Mouse (Mus musculus) spleen, adult 2 months (tissue): ENCODE results near the gene Sub1. TPM values are rescaled to one million over a fixed set of nuclear protein-coding genes. Genes with fewer than 3 reads are reported as not detected.

Source experiments
- DNase-seq, 2 experiments: peaks; one replicate each; pipeline versions ENCODE4 v3.0.0 to v3.0.0-alpha.2; 2012 to 2021; ENCODE audit warnings: low spot score in 2 of 2, low read depth in 1 of 2
- H3K27ac ChIP-seq: fragments of 200-500 bp; 2 replicates; pipeline ENCODE4 v1.5.1; 2012; ENCODE audit warnings: low read length, inconsistent platforms; ENCODE audit not compliant: insufficient read depth
- H3K27me3 ChIP-seq: fragments of 200-500 bp; 2 replicates; pipeline ENCODE4 v1.6.1; 2012; ENCODE audit warnings: mild to moderate bottlenecking, moderate library complexity, low read length, inconsistent platforms; ENCODE audit not compliant: control insufficient read depth, insufficient read depth
- H3K36me3 ChIP-seq: fragments of 200-500 bp; 2 replicates; pipeline ENCODE4 v1.6.1; 2012; ENCODE audit warnings: mild to moderate bottlenecking, low read length, inconsistent platforms; ENCODE audit not compliant: control insufficient read depth, insufficient read depth
- H3K4me1 ChIP-seq: fragments of 200-500 bp; 2 replicates; pipeline ENCODE4 v1.6.1; 2011; ENCODE audit warnings: inconsistent platforms; ENCODE audit not compliant: control insufficient read depth, insufficient read depth, insufficient read length
- H3K4me3 ChIP-seq: fragments of 200-500 bp; 2 replicates; pipeline ENCODE4 v1.5.1; 2011; ENCODE audit warnings: mild to moderate bottlenecking, inconsistent platforms; ENCODE audit not compliant: insufficient read depth, insufficient read length; ENCODE audit errors: extremely low read depth
- CTCF ChIP-seq: fragments of 200-500 bp; IDR thresholded peaks from 2 replicates; pipeline ENCODE4 v1.5.1; 2011; ENCODE audit warnings: mild to moderate bottlenecking, inconsistent platforms; ENCODE audit not compliant: insufficient read depth, insufficient read length, insufficient replicate concordance; ENCODE audit errors: extremely low read depth
- POLR2A ChIP-seq: fragments of 200-500 bp; IDR thresholded peaks from 2 replicates; pipeline ENCODE4 v1.6.1; 2011; ENCODE audit warnings: low read depth, low read length, inconsistent platforms
- WGBS: fragments of 180-500 bp; shearing (Covaris S2); methylation state at CpG from one replicate; pipeline ENCODE4 v1.1.7; 2018; 5-methylcytosine and 5-hydroxymethylcytosine counted together
- polyA plus RNA-seq: library from polyadenylated mRNA; depleted of rRNA; stranded (reverse); fragments of >200 nt; gene quantifications from 2 replicates; pipeline ENCODE4 v1.2.3, GENCODE M21; 2012

Sub1 gene
- polyA plus RNA-seq, 1 experiment = 2.9 TPM

DNA sequence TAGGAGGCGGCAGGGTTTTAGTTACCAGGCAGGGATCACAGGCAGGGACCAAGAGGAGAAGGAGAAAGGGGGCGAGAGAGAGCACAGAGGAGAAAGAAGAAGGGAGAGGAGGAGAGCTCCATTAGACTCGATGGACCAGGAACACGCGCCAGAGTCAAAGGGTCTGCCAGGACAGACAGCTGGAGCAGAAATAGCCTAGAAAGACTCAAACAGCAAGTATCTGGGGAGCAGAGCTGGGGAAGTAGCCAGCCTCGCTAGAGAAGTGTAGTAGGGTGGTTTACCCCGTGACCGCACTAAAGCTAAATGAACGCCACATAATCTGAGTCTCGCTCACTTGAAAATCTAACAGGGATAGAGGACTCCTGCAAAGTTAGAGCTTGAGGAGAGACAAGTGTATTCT, 26.2 kb downstream of the Sub1 start:
- H3K4me1 ChIP-seq = no peaks in the 10 kb centered on the region
- no peak overlapping the region for H3K27ac ChIP-seq
- no peak for DNase-seq
- no peak overlapping the region for H3K4me3 ChIP-seq
- no peak for TF ChIP-seq POLR2A
- no peak for TF ChIP-seq CTCF
- no peaks in the 10 kb centered on the region for H3K27me3 ChIP-seq
- 88% methylated on average over 10 of the region's 10 CpGs for whole genome bisulfite sequencing
- H3K36me3 ChIP-seq = no peaks in the 10 kb centered on the region

DNA sequence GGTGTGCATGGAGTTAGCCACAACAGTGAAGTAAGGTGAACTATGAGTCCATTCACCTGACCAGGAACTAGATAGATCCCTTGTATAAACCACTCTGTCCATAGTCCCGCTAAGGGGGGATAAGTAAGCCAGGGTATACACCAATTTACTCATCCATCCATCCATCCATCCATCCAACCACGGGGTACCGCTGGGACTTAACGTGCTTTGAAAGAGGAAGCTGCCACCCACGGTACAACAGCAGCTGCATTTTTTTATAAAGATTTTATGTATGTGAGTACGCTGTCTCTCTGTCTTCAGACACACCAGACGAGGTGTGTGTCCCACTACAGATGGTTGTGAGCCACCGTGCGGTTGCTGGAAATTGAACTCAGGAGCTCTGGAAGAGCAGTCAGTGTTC, 27.9 kb downstream of the Sub1 start:
- H3K4me1 ChIP-seq = no peaks in the 10 kb centered on the region
- DNase-seq = no peak
- H3K36me3 ChIP-seq = no peaks in the 10 kb centered on the region
- H3K4me3 ChIP-seq = no peak overlapping the region
- no peaks in the 10 kb centered on the region for H3K27me3 ChIP-seq
- 22% methylated on average over 9 of the region's 9 CpGs for WGBS
- no peak for TF ChIP-seq CTCF
- no peak for TF ChIP-seq POLR2A
- no peak overlapping the region for H3K27ac ChIP-seq

DNA sequence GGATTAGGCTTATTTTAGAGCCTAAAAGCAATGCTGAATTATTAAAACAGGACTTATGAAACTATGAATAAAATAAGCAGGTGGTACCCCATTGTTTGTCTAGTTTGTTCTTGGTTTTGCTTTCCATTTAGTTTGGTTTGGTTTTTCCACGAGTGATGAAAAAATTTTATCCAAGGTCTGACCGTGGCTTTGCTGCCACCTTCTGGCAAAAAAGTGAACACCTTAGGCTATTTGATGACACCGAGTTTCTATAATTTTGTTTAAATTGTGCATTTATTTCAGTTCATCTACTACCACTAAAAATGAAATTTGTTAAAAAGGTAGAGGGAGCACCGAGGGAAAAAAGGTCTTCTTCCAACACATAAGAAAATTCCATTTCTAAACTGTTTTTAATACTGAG, 30.4 kb downstream of the Sub1 start:
- 3% methylated on average over 4 of the region's 4 CpGs for WGBS
- TF ChIP-seq CTCF (peak; percentile 22; the same call in 1 of the 2 replicates), POLR2A (no peak)
- H3K27me3 ChIP-seq = no peaks in the 10 kb centered on the region
- H3K4me3 ChIP-seq = no peak overlapping the region
- H3K36me3 ChIP-seq = no peaks in the 10 kb centered on the region
- DNase-seq = peak; percentile 14 to 21
- H3K4me1 ChIP-seq = no peaks in the 10 kb centered on the region
- H3K27ac ChIP-seq = no peak overlapping the region

DNA sequence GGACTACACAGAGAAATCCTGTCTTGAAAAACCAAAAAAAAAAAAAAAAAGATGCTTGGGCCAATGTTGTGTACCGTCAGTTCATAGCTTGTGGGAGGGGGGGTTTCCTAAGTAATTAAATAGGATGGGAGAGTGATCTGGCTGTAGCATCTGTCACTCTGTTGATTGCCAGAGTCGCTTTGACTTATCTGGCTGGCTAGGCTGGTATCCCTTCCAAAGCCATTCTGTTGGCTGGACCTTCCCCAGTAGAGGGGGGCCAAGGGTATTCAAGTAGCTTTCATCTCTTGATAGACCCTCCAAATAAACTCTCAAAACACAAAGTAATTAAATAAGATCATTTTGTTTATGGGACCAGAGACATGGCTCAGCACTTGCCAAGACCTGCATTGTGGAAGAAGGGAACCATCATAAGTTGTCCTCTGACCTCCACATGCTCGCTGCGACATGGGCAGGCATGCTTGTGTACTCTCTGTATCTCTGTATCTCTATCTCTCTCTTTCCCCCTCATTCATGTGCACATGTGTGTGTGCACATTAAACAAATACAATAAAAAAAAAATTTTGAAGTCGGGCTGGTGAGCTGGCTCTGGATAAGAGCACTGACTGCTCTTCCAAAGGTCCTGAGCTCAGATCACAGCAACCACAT, 31.5 kb downstream of the Sub1 start:
- TF ChIP-seq POLR2A = no peak
- TF ChIP-seq CTCF = no peak
- no peaks in the 10 kb centered on the region for H3K36me3 ChIP-seq
- WGBS = 90% methylated on average over 5 of the region's 5 CpGs
- H3K27ac ChIP-seq = no peak overlapping the region
- H3K4me1 ChIP-seq = no peaks in the 10 kb centered on the region
- H3K4me3 ChIP-seq = no peak overlapping the region
- no peaks in the 10 kb centered on the region for H3K27me3 ChIP-seq
- DNase-seq = no peak

DNA sequence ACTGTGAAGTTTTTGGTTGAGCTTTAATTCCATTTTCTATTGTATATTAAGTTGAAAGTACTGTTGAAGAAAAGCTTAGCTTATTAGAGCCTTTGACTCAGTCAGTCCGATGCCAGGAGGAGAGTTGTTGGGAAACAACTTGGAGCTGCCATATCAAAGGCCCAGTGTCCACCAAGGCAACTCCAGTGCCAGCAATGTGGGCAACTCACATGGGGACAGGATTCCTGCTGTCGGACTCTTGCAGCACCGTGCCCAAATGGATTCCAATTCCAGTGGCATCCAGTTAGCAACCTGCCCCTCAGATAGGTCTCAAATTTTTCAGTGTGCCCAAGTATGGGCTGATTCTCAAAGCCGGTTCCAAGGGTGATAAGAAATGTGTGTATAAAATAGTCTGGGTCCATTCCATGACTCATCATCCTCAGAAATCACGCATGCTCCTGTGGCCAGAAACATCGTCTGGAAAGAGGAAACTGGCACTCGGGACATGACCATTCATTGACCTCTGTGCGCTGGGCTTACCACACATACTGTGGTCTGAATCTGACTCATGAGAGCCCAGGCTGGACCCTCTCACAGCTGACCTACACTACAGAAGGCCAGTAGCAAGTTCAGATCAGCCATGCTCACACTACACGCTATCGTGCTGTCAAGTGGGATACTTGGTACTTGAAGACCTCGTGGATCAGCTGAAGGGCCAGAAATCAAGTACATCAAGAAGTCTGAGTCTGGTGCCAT, 32.8 kb downstream of the Sub1 start:
- WGBS = 85% methylated on average over 11 of the region's 11 CpGs
- Histone ChIP-seq H3K27me3 (no peaks in the 10 kb centered on the region), H3K4me1 (no peaks in the 10 kb centered on the region), H3K27ac (no peak overlapping the region), H3K36me3 (no peaks in the 10 kb centered on the region), H3K4me3 (no peak overlapping the region)
- TF ChIP-seq CTCF = no peak
- no peak for DNase-seq

DNA sequence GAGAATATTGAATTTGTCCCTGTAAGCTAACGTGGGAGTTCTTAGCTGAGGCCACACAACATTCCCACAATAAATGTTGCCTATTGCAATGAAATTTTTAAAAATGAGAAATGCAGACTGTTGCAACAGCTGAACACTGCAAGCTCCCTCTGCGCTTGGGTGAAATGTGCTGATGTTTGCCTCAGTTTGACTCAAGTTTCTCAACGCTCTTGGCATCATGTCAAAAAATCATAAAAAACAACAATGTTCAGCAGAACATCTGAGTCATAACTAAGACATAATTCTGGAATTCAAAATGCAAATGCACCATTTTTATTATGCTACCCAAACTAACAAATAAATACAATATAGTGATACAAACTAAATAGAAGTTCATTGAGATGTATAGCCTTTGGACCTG, 37.1 kb downstream of the Sub1 start:
- Histone ChIP-seq H3K4me1 (no peaks in the 10 kb centered on the region), H3K4me3 (no peak overlapping the region), H3K27me3 (no peaks in the 10 kb centered on the region), H3K27ac (no peak overlapping the region), H3K36me3 (no peaks in the 10 kb centered on the region)
- TF ChIP-seq CTCF (no peak), POLR2A (no peak)
- WGBS = 85% methylated on average over 3 of the region's 3 CpGs
- no peak for DNase-seq

DNA sequence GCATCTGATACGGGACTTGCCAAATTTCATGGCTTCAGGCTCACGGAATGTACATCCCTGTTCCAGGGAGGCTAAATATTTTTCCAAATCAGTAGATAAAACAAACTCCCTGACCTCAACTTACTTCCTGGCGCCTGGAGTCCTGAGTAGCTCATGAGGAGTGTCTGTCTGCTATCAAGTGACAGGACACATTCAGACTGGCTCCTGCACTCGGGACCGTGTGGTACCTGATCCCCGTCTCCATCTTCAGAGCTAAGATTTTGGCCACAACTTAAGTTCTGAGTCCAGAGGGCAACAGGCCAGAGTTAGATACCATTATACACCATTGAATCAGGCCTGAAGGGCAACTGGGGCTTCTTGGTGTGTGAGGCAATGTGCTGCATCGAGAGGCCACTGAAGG, 40.7 kb downstream of the Sub1 start:
- H3K36me3 ChIP-seq = no peaks in the 10 kb centered on the region
- no peak for DNase-seq
- no peaks in the 10 kb centered on the region for H3K4me1 ChIP-seq
- H3K27me3 ChIP-seq = no peaks in the 10 kb centered on the region
- H3K4me3 ChIP-seq = no peak overlapping the region
- no peak overlapping the region for H3K27ac ChIP-seq
- WGBS = 89% methylated on average over 7 of the region's 7 CpGs
- TF ChIP-seq CTCF (no peak), POLR2A (no peak)
